Mouse (Mus musculus): ENCODE data around the gene Edem3. TPM values are rescaled to one million over a fixed set of nuclear protein-coding genes. Genes with fewer than 3 reads are reported as not detected.
"Not testable (repeated sequence)": the region's sequence is repeated elsewhere in the genome, so short reads cannot be mapped to it uniquely, and the experiment has no call there.

The Edem3 gene
- polyA plus RNA-seq, 1 experiment: 3.6 TPM

DNA sequence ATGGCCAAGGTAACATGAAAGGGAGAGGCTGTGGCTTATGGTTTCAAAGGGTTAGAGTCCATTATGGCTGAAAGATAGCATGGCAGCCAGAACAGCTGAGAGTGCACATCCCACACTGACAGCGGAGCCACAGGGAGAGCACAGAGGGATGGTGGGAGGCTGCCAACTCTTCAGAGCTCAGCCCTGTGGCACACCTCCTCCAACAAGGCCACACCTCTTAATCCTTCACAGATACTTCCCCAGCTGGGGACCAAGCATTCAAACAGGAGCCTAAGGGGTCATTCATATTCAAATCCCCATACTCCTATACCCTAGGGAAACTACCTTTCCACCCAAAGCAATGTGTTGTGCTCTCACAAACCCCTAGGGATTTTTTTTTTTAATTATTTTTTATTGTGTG, 23.4 kb downstream of the Edem3 start:
- Histone ChIP-seq H3K4me1 (ENCODE audit: control insufficient read depth, insufficient read depth, low read length) (no peaks in the 10 kb centered on the region), H3K27me3 (ENCODE audit: control insufficient read depth, insufficient read depth, low read length) (no peaks in the 10 kb centered on the region), H3K27ac (ENCODE audit: control insufficient read depth, insufficient read depth, low read depth, low read length) (no peak overlapping the region), H3K4me3 (ENCODE audit: control insufficient read depth, low read depth, low read length) (no peak overlapping the region), H3K36me3 (ENCODE audit: control insufficient read depth, insufficient read depth, low read length) (peaks cover 1% of the 10 kb centered on the region; the same call in 1 of the 2 replicates)
- TF ChIP-seq POLR2A (IDR thresholded peaks at IDR 0.05; ENCODE audit: control insufficient read depth, low read depth, low read length) (no peak), CTCF (IDR thresholded peaks at IDR 0.05; ENCODE audit: control insufficient read depth, insufficient read depth, insufficient replicate concordance, low read depth, low read length) (no peak)

DNA sequence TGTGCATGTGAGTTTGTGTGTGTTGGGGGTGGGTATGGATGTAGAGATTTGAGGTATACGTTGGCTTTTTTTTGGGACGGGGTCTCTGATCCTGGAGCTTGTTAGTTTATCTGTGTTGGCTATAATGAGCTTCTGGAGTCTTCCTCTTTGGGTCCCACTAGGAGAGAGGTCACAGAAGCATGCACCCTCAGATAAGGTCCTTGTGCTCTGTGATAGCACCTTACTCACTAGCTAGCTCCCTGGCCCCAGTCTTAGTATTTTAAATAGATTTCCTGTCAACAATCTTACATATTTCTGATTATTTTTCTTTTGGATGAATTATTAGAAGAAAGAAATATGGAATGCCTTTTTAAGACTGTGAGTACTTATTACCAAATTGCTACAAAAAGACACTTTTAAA, 24.1 kb downstream of the Edem3 start:
- Histone ChIP-seq H3K27me3 (ENCODE audit: control insufficient read depth, insufficient read depth, low read length) (no peaks in the 10 kb centered on the region), H3K4me1 (ENCODE audit: control insufficient read depth, insufficient read depth, low read length) (no peaks in the 10 kb centered on the region), H3K4me3 (ENCODE audit: control insufficient read depth, low read depth, low read length) (no peak overlapping the region), H3K27ac (ENCODE audit: control insufficient read depth, insufficient read depth, low read depth, low read length) (no peak overlapping the region), H3K36me3 (ENCODE audit: control insufficient read depth, insufficient read depth, low read length) (peaks cover 1% of the 10 kb centered on the region; the same call in 1 of the 2 replicates)
- no peak for TF ChIP-seq POLR2A (IDR thresholded peaks at IDR 0.05; ENCODE audit: control insufficient read depth, low read depth, low read length)
- no peak for TF ChIP-seq CTCF (IDR thresholded peaks at IDR 0.05; ENCODE audit: control insufficient read depth, insufficient read depth, insufficient replicate concordance, low read depth, low read length)

DNA sequence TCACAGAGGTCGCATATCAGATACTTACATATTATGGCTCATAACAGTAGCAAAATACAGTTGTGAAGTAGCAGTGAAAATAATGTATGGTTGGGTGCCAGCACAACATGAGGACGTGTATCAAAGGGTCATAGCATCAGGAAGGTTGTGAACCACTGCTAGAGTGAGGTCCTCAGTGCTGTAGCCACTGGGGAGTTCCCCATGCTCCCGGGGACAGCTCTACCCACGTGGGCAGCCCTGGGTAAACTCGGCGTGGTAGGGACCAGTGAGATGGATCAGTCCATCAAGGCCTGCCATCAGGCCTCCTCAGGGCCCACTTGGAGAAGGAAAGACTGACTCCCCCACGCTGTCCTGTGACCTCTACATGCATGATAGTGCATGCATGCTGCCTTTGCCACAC, 26.3 kb downstream of the Edem3 start:
- H3K27ac ChIP-seq (ENCODE audit: control insufficient read depth, insufficient read depth, low read depth, low read length): no peak overlapping the region
- H3K4me3 ChIP-seq (ENCODE audit: control insufficient read depth, low read depth, low read length): no peak overlapping the region
- H3K4me1 ChIP-seq (ENCODE audit: control insufficient read depth, insufficient read depth, low read length): no peaks in the 10 kb centered on the region
- peaks cover under 1% of the 10 kb centered on the region; the same call in 1 of the 2 replicates for H3K36me3 ChIP-seq (ENCODE audit: control insufficient read depth, insufficient read depth, low read length)
- no peak for TF ChIP-seq POLR2A (IDR thresholded peaks at IDR 0.05; ENCODE audit: control insufficient read depth, low read depth, low read length)
- no peak for TF ChIP-seq CTCF (IDR thresholded peaks at IDR 0.05; ENCODE audit: control insufficient read depth, insufficient read depth, insufficient replicate concordance, low read depth, low read length)
- H3K27me3 ChIP-seq (ENCODE audit: control insufficient read depth, insufficient read depth, low read length): no peaks in the 10 kb centered on the region

DNA sequence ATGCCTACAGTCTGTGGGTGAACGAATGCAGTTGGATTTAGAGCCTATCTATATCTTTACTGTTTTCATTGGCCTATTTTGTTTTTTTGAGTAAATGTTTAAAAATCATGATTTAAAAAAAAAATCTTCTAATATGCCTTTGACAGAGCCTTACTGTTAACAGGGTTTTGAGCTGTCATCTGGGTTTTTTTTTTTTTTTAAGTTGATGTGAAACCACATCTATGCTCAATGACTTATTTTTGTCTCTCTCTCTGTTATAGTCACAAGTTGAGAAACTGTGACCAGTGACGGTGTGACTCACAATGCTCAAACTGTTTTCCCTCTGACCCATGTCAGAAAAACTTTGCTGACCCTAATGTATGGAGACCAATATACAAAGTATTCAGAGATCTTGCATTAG, 28.2 kb downstream of the Edem3 start:
- TF ChIP-seq POLR2A (IDR thresholded peaks at IDR 0.05; ENCODE audit: control insufficient read depth, low read depth, low read length) (no peak), CTCF (IDR thresholded peaks at IDR 0.05; ENCODE audit: control insufficient read depth, insufficient read depth, insufficient replicate concordance, low read depth, low read length) (no peak)
- no peak overlapping the region for H3K4me3 ChIP-seq (ENCODE audit: control insufficient read depth, low read depth, low read length)
- no peak overlapping the region for H3K27ac ChIP-seq (ENCODE audit: control insufficient read depth, insufficient read depth, low read depth, low read length)
- H3K36me3 ChIP-seq (ENCODE audit: control insufficient read depth, insufficient read depth, low read length): no peaks in the 10 kb centered on the region; the same call in 1 of the 2 replicates
- no peaks in the 10 kb centered on the region for H3K27me3 ChIP-seq (ENCODE audit: control insufficient read depth, insufficient read depth, low read length)
- H3K4me1 ChIP-seq (ENCODE audit: control insufficient read depth, insufficient read depth, low read length): no peaks in the 10 kb centered on the region

DNA sequence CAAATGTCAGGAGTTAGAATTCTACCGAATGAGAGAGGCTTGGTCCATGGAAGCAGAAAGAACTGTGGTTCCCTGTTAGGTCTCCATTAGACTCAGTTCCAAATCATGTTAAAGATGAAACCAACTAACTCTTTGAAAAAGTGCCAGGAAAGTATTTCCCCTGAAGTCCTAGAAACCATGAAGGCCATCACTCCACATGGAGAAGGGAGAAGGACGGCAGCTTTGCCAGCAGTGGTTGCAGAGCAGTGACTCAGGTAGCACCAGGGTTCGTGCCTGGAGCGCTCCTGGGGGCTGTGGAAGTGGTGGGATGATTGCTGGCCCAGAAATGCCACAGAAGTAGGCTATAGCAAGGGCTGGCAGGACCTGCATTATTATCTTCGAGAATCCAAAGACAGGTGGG, 31.2 kb downstream of the Edem3 start:
- no peak for TF ChIP-seq POLR2A (IDR thresholded peaks at IDR 0.05; ENCODE audit: control insufficient read depth, low read depth, low read length)
- no peak for TF ChIP-seq CTCF (IDR thresholded peaks at IDR 0.05; ENCODE audit: control insufficient read depth, insufficient read depth, insufficient replicate concordance, low read depth, low read length)
- H3K27me3 ChIP-seq (ENCODE audit: control insufficient read depth, insufficient read depth, low read length): no peaks in the 10 kb centered on the region
- H3K4me1 ChIP-seq (ENCODE audit: control insufficient read depth, insufficient read depth, low read length): no peaks in the 10 kb centered on the region

DNA sequence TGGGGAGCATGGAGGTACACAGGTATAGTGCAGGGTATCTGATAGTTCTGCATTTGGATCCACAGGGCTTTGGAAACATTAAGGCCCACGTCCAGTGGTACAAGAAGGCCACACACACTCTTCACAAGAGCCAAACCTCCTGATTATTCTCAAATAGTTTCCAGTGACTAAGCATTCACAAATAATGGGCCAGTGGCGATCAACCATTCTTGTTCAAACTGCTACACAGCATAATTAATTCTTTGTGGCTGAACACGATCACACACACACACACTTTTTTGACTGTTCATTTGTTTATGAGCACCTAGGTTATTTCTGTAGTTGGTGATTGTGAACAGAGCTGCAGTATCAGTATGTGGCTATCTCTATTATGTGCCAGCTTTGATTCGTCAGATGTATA, 34.0 kb downstream of the Edem3 start:
- TF ChIP-seq CTCF (IDR thresholded peaks at IDR 0.05; ENCODE audit: control insufficient read depth, insufficient read depth, insufficient replicate concordance, low read depth, low read length) (no peak), POLR2A (IDR thresholded peaks at IDR 0.05; ENCODE audit: control insufficient read depth, low read depth, low read length) (no peak)
- H3K4me3 ChIP-seq (ENCODE audit: control insufficient read depth, low read depth, low read length): no peak overlapping the region
- no peaks in the 10 kb centered on the region; the same call in 1 of the 2 replicates for H3K36me3 ChIP-seq (ENCODE audit: control insufficient read depth, insufficient read depth, low read length)
- H3K27ac ChIP-seq (ENCODE audit: control insufficient read depth, insufficient read depth, low read depth, low read length): no peak overlapping the region
- no peaks in the 10 kb centered on the region for H3K27me3 ChIP-seq (ENCODE audit: control insufficient read depth, insufficient read depth, low read length)
- H3K4me1 ChIP-seq (ENCODE audit: control insufficient read depth, insufficient read depth, low read length): no peaks in the 10 kb centered on the region

More for the DNA sequence above, 31.2 kb downstream of the Edem3 start:
- H3K4me3 ChIP-seq (ENCODE audit: control insufficient read depth, low read depth, low read length): no peak overlapping the region
- no peaks in the 10 kb centered on the region; the same call in 1 of the 2 replicates for H3K36me3 ChIP-seq (ENCODE audit: control insufficient read depth, insufficient read depth, low read length)
- H3K27ac ChIP-seq (ENCODE audit: control insufficient read depth, insufficient read depth, low read depth, low read length): no peak overlapping the region

DNA sequence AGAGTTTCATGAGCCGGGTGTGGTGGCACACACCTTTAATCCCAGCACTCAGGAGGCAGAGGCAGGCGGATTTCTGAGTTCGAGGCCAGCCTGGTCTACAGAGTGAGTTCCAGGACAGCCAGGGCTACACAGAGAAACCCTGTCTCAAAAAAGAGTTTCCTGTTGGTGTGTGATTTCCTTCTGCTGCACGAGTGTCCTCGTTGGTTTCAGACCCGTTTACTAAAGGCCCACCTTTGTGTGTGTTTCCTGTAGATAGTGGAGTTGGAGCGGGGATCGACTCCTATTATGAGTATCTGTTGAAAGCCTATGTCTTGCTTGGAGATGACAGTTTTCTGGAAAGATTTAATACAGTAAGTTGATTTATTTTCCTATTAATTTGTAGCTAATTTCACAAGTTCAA, 36.9 kb downstream of the Edem3 start:
- H3K27ac ChIP-seq (ENCODE audit: control insufficient read depth, insufficient read depth, low read depth, low read length); H3K4me3 ChIP-seq (ENCODE audit: control insufficient read depth, low read depth, low read length): not testable (repeated sequence)

DNA sequence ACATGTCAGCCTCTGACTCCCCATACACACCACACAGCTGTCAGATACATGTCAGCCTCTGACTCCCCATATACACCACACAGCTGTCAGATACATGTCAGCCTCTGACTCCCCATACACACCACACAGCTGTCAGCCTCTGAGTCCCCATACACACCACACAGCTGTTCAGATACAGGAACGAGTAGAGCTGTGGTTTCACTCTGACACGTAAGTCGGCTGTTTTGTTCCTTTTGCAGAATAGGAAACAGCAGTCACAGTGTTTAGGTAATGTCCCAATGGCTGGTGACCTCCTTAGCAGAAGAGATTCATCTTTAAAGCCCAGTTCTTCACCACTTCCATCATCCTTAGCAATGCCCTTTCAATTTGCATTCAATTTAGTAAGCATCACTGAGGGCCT, 47.6 kb downstream of the Edem3 start:
- not testable (repeated sequence) for H3K4me1 ChIP-seq (ENCODE audit: control insufficient read depth, insufficient read depth, low read length); H3K36me3 ChIP-seq (ENCODE audit: control insufficient read depth, insufficient read depth, low read length); H3K4me3 ChIP-seq (ENCODE audit: control insufficient read depth, low read depth, low read length); H3K27ac ChIP-seq (ENCODE audit: control insufficient read depth, insufficient read depth, low read depth, low read length); H3K27me3 ChIP-seq (ENCODE audit: control insufficient read depth, insufficient read depth, low read length)

More for the DNA sequence above, 36.9 kb downstream of the Edem3 start:
- not testable (repeated sequence) for H3K4me1 ChIP-seq (ENCODE audit: control insufficient read depth, insufficient read depth, low read length); H3K27me3 ChIP-seq (ENCODE audit: control insufficient read depth, insufficient read depth, low read length); H3K36me3 ChIP-seq (ENCODE audit: control insufficient read depth, insufficient read depth, low read length)

Data from testis, adult 2 months (tissue).